Mouse (Mus musculus) E14TG2a.4 (cell line): ENCODE measurements around the gene Iqcf5.

Experiments used
- CTCF ChIP-seq: conservative IDR thresholded peaks from 2 replicates; pipeline ENCODE4 v1.5.1; 2014; ENCODE audit warnings: low read length
- NANOG ChIP-seq: IDR thresholded peaks from 2 replicates; pipeline ENCODE4 v1.6.1; 2014; ENCODE audit warnings: borderline replicate concordance, low read length, mixed read lengths
- POU5F1 ChIP-seq: IDR thresholded peaks from 2 replicates; pipeline ENCODE4 v1.6.1; 2014; ENCODE audit warnings: low read length, borderline replicate concordance

- no peak for TF ChIP-seq NANOG
- no peak for TF ChIP-seq CTCF
- TF ChIP-seq POU5F1 = no peak
Measured at GRCm38 (mm10) chr9:106466721-106467120, 47.7 kb upstream of the Iqcf5 start.
